Mouse (Mus musculus) hindbrain, embryonic 16.5 days (tissue): ENCODE data around the gene Atp1a1. TPM values are rescaled to one million over a fixed set of nuclear protein-coding genes. Genes with fewer than 3 reads are reported as not detected.
A peak's percentile ranks its signal among the peaks of the same experiment; 100 is the strongest.

Experiments
- ATAC-seq: fragments of 200-750 bp; cut with Nextera tagmentation; 2 replicates; pipeline ENCODE4 v1.8.0; 2017; ENCODE audit warnings: moderate TSS enrichment, moderate library complexity
- H3K27ac ChIP-seq: fragments of 300-500 bp; sonication (generic); 2 replicates; pipeline ENCODE4 v1.5.1; 2014; ENCODE audit warnings: low read depth, mild to moderate bottlenecking, control low read depth, low read length, moderate library complexity
- H3K27me3 ChIP-seq: fragments of 300-500 bp; sonication (generic); replicated peaks from 2 replicates; pipeline ENCODE4 v1.6.1; 2014; ENCODE audit warnings: low read length; ENCODE audit not compliant: control insufficient read depth, insufficient read depth
- H3K36me3 ChIP-seq: fragments of 300-500 bp; sonication (generic); 2 replicates; pipeline ENCODE4 v1.6.1; 2014; ENCODE audit warnings: mild to moderate bottlenecking, low read length, moderate library complexity, mixed read lengths; ENCODE audit not compliant: control insufficient read depth, insufficient read depth
- H3K4me1 ChIP-seq: fragments of 300-500 bp; sonication (generic); 2 replicates; pipeline ENCODE4 v1.6.1; 2014; ENCODE audit warnings: low read depth, low read length; ENCODE audit not compliant: control insufficient read depth, insufficient read depth
- H3K4me2 ChIP-seq: fragments of 300-500 bp; sonication (generic); 2 replicates; pipeline ENCODE4 v1.6.1; 2014; ENCODE audit warnings: mild to moderate bottlenecking, low read length, control low read depth, moderate library complexity
- H3K4me3 ChIP-seq: fragments of 300-500 bp; sonication (generic); 2 replicates; pipeline ENCODE4 v1.5.1; 2014; ENCODE audit warnings: mild to moderate bottlenecking, low read length, control low read depth, moderate library complexity
- H3K9ac ChIP-seq: fragments of 300-500 bp; sonication (generic); 2 replicates; pipeline ENCODE4 v1.6.1; 2014; ENCODE audit warnings: low read depth, mild to moderate bottlenecking, control low read depth, low read length, moderate library complexity
- H3K9me3 ChIP-seq: fragments of 300-500 bp; sonication (generic); 2 replicates; pipeline ENCODE4 v1.6.1; 2014; ENCODE audit warnings: mild to moderate bottlenecking, low read length, moderate library complexity; ENCODE audit not compliant: control insufficient read depth
- WGBS: fragments of 180-500 bp; shearing (Covaris S2); extraction: QIAGEN DNeasy Blood & Tissue Kit; methylation state at CpG from one replicate; pipeline ENCODE4 v1.1.7; 2014; 5-methylcytosine and 5-hydroxymethylcytosine counted together
- polyA plus RNA-seq: library from polyadenylated mRNA; unstranded; fragments of >200 nt; fragmentation: Nextera tagmentation; extraction: Ambion mirVana; gene quantifications from 2 replicates; pipeline ENCODE4 v1.2.1, GENCODE M21; 2015

The Atp1a1 gene
- polyA plus RNA-seq, 1 experiment from 2014 or later, result 67.5 TPM

DNA sequence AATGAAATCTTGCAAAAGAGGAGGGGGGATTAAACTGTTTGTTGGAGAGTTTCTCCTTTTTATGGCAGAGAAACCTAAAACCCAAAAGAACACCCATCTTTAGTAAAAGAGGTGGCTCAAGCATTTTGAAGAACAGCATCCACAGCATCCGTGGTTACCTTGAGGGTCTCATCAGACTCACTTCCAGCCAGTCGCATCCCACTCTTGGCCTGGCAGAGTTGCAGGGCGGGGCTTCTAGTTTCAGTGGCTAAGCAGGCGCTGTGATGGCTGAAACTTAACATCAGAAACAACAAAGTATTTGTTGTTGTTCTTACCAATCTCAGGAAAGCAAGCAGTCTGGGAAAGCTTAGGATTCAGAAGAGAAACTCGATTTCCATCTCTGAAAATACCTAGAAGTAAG, 807 bp upstream of the Atp1a1 start:
- H3K4me2 ChIP-seq, result peak overlapping the region; percentile 75
- 21% methylated on average over 5 of the region's 5 CpGs for WGBS
- no peaks in the 10 kb centered on the region for H3K9me3 ChIP-seq
- peak overlapping the region; percentile 50 for H3K4me3 ChIP-seq
- peaks cover 28% of the 10 kb centered on the region for H3K4me1 ChIP-seq
- H3K36me3 ChIP-seq, result no peaks in the 10 kb centered on the region
- ATAC-seq, result no peak
- no peaks in the 10 kb centered on the region for H3K27me3 ChIP-seq
- no peak overlapping the region; the same call in 1 of the 2 replicates for H3K27ac ChIP-seq
- H3K9ac ChIP-seq, result peak overlapping the region; percentile 19; the same call in 1 of the 2 replicates

DNA sequence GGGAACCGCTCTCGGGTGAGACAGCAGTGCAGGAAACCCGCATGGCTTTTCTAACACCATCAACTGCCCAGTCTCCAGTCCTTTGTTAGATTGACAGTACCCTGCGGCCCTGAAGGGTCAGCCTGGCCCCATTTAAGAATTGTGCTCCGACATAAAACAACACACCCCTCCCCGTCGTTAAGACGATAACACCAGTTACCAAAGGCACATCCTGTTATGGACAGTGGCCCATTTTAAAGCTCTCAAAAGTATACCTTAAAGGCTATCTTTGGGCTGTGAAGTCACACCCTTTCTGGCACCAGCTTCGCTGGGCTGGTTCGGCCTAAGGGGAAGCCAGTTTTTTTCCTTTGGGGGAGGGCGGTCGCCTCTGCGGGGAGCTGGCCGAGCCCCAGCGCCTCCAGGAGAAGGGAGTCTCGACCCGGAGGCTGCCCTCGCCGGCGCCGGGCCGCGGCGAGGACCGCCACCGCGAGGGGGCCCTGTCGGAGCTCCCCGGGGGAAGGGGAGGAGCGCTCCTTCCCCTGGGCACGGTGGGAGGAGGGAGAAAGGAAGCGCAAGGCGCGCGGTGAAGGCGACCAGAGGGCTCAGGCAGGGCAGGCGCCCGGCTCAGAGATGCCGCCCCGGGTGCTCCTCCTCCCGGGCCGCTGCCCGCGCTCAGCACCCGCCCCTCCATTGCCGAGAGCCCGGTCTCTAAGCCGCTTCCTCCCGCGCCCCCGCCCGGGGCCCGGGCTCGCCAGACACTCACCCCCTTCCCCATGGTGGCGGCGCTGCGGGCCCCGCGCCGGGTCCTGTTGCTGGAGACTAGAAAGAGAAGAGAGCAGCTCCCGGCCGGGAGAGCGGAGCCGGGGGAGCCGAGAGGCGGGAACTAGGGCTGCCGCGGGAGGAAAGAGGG, 579 bp downstream of the Atp1a1 start:
- ATAC-seq, result peak; percentile 76
- peak overlapping the region; percentile 50 for H3K4me3 ChIP-seq
- no peaks in the 10 kb centered on the region for H3K9me3 ChIP-seq
- H3K27ac ChIP-seq, result peak overlapping the region; percentile 84
- H3K27me3 ChIP-seq, result no peaks in the 10 kb centered on the region
- peaks cover 40% of the 10 kb centered on the region for H3K4me1 ChIP-seq
- WGBS, result under 1% methylated on average over 50 of the region's 68 CpGs
- H3K9ac ChIP-seq, result peak overlapping the region; percentile 77
- no peaks in the 10 kb centered on the region for H3K36me3 ChIP-seq
- peak overlapping the region; percentile 75 for H3K4me2 ChIP-seq

DNA sequence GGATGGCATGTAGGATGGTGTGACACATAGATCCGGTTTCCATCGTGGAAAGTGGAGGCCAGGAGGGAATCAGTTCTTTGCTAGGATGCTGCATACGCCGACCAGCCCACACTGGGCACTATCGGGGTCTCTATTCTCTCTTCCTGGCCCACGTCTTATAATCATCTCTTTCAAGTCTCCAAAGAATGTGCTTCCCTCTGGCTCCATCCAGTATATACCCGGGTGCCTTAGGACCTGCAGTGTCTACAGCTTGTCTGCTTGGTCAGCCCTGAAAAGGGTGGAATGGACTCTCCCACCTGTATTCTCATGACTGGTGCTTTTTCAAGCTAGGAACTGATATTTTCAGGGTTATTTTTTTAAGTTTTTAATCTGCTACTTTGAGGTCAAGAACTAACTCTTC, 1.3 kb downstream of the Atp1a1 start:
- no peaks in the 10 kb centered on the region for H3K9me3 ChIP-seq
- H3K36me3 ChIP-seq, result no peaks in the 10 kb centered on the region
- peaks cover 47% of the 10 kb centered on the region for H3K4me1 ChIP-seq
- WGBS, result 28% methylated on average over 7 of the region's 7 CpGs
- H3K4me3 ChIP-seq, result peak overlapping the region; percentile 50
- H3K27me3 ChIP-seq, result no peaks in the 10 kb centered on the region
- peak overlapping the region; percentile 77 for H3K9ac ChIP-seq
- peak overlapping the region; percentile 84; the same call in 1 of the 2 replicates for H3K27ac ChIP-seq
- peak overlapping the region; percentile 75 for H3K4me2 ChIP-seq
- ATAC-seq, result no peak

DNA sequence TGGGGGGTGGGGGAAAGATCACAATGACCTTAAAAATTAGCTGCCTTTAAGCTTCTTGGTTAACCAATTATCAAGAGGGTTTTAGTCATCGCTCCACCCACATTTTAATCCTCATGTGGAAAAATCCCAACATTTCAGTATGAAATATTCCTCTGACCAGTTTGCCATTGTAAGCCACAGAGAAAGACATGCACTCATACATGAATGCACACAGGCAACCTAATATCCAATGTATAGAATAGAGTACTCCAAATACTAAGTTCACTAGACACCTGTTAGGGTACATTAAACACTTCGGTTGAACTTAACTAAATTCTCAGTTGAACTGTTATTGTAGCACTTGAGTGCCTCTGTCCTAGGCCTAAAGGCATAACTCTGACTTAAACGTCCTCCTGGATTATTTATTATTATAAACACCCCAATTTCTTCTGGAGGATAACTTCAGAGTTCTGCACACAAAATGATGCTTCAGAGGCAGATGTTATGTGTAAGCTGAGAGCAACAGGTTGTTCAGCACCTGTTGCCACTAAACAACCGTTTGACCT, 1.9 kb downstream of the Atp1a1 start:
- Histone ChIP-seq H3K27ac (no peak overlapping the region), H3K4me3 (peak overlapping the region; percentile 50), H3K4me1 (peaks cover 50% of the 10 kb centered on the region), H3K36me3 (no peaks in the 10 kb centered on the region), H3K4me2 (peak overlapping the region; percentile 75), H3K27me3 (no peaks in the 10 kb centered on the region), H3K9ac (peak overlapping the region; percentile 77; the same call in 1 of the 2 replicates), H3K9me3 (no peaks in the 10 kb centered on the region)
- ATAC-seq, result no peak
- WGBS, result 75% methylated on average over 4 of the region's 4 CpGs

DNA sequence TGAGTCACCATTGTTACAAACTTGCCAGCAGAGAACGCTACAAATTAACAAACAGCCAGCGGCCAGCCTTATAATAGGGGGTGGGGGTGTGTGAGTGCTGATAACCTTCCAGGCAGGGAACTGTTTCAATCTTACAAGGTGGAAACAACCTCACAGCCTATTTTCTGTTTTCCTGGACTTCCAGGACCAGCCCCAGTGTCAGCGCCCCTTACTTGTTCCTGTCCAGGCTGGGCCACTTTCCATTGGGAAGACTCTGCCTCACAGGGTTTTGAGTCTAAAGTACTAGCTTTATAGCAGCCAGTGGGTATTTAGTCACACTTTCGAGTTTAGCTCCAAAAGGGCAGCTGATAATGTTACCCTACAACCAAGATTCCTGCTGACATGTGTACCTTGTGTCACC, 2.8 kb downstream of the Atp1a1 start:
- 37% methylated on average over 4 of the region's 4 CpGs for WGBS
- H3K4me1 ChIP-seq, result peaks cover 59% of the 10 kb centered on the region
- H3K27me3 ChIP-seq, result no peaks in the 10 kb centered on the region
- no peak overlapping the region for H3K9ac ChIP-seq
- H3K9me3 ChIP-seq, result no peaks in the 10 kb centered on the region
- no peaks in the 10 kb centered on the region for H3K36me3 ChIP-seq
- peak overlapping the region; percentile 75 for H3K4me2 ChIP-seq
- H3K4me3 ChIP-seq, result no peak overlapping the region
- H3K27ac ChIP-seq, result no peak overlapping the region
- ATAC-seq, result no peak

DNA sequence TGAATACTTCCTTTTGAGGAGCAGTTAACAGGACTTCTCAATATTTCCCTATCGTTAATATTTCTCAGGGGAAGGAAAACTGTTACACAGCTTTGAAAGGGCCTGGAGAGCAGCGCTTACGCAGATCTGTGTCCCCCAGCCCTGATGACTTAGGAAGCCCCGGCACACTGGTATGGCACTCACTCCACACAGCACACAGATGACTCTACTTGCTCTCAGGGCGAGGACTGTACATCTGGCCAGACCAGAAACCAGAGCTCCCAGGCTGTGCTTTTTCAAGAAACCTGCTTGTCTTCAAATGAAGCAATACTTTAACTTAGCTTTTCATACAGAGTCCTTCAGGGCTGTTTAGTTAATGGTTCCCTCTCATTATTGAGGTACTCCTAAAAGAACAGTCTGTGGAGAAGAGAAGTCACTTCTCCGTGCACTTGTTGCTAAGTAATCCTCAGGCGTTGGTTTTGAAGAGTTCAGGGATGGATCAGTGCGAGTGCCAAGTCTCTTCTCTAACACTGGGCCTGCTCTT, 3.4 kb downstream of the Atp1a1 start:
- H3K36me3 ChIP-seq, result no peaks in the 10 kb centered on the region
- H3K4me3 ChIP-seq, result no peak overlapping the region
- H3K9ac ChIP-seq, result no peak overlapping the region
- no peaks in the 10 kb centered on the region for H3K9me3 ChIP-seq
- H3K27ac ChIP-seq, result no peak overlapping the region
- peaks cover 66% of the 10 kb centered on the region for H3K4me1 ChIP-seq
- no peaks in the 10 kb centered on the region for H3K27me3 ChIP-seq
- peak overlapping the region; percentile 75 for H3K4me2 ChIP-seq
- ATAC-seq, result no peak
- 52% methylated on average over 8 of the region's 8 CpGs for WGBS

DNA sequence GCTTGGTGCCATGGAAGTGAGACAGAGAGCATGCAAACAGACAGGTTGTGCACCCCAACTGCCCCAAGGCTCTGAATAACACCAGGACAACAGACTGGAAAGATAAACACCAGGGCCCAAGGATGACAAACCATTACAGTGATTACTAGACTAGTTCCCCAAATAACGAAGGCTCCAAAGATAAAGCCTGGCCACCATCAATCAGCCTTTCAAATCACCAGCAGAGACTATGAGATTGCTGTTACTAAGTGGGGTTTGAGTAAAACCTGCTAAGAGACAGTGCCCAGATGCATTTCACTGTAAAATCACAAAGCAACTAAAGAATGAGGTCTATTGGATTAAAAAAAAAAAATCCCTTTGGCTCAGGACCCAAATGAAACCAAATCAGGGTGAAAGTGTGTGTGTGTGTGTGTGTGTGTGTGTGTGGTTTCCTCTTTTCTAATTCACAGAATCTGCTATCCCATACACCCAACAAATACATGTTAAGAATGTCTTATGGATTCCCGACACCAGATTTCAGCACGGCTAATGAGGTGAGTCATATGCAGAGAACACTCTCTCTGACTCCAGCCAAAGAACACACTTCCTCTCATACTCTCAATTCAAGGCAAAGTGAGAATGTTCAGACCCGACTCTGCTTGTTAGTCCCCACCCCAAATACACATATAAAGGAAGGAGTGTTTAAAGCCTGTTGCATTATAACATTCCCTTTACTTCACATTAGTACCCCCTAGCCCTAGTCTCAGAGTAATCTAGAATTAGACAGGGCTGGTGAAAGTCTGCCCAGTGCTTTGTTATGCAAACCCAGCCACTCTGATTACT, 4.4 kb downstream of the Atp1a1 start:
- no peaks in the 10 kb centered on the region for H3K9me3 ChIP-seq
- 15% methylated on average over 4 of the region's 4 CpGs for WGBS
- H3K4me1 ChIP-seq, result peaks cover 65% of the 10 kb centered on the region
- H3K36me3 ChIP-seq, result no peaks in the 10 kb centered on the region
- no peaks in the 10 kb centered on the region for H3K27me3 ChIP-seq
- no peak overlapping the region for H3K9ac ChIP-seq
- ATAC-seq, result no peak
- no peak overlapping the region for H3K27ac ChIP-seq
- H3K4me2 ChIP-seq, result peak overlapping the region; percentile 75
- no peak overlapping the region for H3K4me3 ChIP-seq

DNA sequence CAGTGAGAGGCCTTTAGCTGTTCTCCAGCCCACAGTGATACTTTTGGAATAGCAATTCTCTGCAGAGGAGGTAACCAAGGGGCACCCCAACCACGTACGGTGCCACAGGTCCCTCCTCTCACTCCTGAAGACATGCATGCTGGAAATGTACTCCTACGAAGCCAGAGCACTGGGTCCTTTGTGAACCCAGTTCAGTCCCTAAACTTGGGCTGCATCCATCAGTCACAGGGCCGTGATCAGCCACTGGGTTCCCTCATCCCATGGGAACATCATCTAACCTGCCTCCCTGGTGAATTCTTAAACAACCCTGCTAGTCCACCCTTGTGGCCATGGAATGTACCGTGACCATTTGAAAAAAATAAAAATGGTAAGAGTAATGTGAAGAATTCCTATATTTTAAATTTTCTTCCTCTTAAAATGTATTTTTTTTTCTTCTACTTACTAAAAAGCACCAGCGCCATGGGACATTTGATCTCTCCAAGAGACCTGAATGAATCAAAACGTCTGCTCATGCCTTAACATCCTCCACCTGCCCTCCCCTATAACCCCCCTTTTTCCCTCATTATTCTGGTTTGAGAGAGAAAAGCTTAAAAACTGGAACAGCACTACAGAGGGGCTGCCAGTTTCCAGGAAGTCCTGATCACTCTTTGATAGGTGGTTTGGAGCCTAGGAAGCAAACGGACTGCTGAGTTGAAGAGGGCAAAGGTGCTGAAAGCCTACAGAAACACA, 5.1 kb downstream of the Atp1a1 start:
- Histone ChIP-seq H3K4me1 (peaks cover 65% of the 10 kb centered on the region), H3K9ac (no peak overlapping the region), H3K4me3 (no peak overlapping the region), H3K27ac (no peak overlapping the region), H3K9me3 (no peaks in the 10 kb centered on the region), H3K4me2 (0 out of 2 replicates have a peak overlapping the region, but pooled peaks have one; percentile 4), H3K36me3 (no peaks in the 10 kb centered on the region), H3K27me3 (no peaks in the 10 kb centered on the region)
- WGBS, result 63% methylated on average over 8 of the region's 8 CpGs
- ATAC-seq, result no peak
